Mouse (Mus musculus): Measurements from ENCODE around the gene Btn1a1. TPM values are rescaled to one million over a fixed set of nuclear protein-coding genes. Genes with fewer than 3 reads are reported as not detected.

Btn1a1 gene
- total RNA-seq, 2 experiments from 2014 or later: not detected

Other genes starting within 250 kb of the Btn1a1 start
- gene Vmn1r222, start 230.0 kb downstream of the Btn1a1 start, total RNA-seq (2021): not detected
- gene Vmn1r223, start 218.8 kb downstream of the Btn1a1 start, total RNA-seq (2021): not detected
- gene Zfp322a, start 96.7 kb downstream of the Btn1a1 start, total RNA-seq (2021): 10 to 100 TPM; 39.5 TPM
- gene Abt1, start 42.0 kb downstream of the Btn1a1 start, total RNA-seq (2021): 1 to 10 TPM; 6.9 to 7.1 TPM
- 1 to 10 TPM in 1 of 2 experiments, under 1 TPM in 1; 0.82 to 1.3 TPM for gene Btn2a2, start 23.0 kb upstream of the Btn1a1 start, total RNA-seq (2021)
- 100 to 1,000 TPM; 264 to 291 TPM for gene Hist1h4h, start 65.1 kb upstream of the Btn1a1 start, total RNA-seq (2021)
- 10 to 100 TPM in 1 of 2 experiments, 1 to 10 TPM in 1; 4.3 to 21.5 TPM for gene Hist1h2af, start 68.0 kb upstream of the Btn1a1 start, total RNA-seq (2021)
- 1 to 10 TPM; 5.8 to 6.2 TPM for gene Hist1h3g, start 69.5 kb upstream of the Btn1a1 start, total RNA-seq (2021)
- gene Hist1h2bh, start 77.5 kb upstream of the Btn1a1 start, total RNA-seq (2021): under 1 TPM; 0.91 to 0.92 TPM
- 10 to 100 TPM; 18.7 to 21.0 TPM for gene Hist1h3f, start 78.2 kb upstream of the Btn1a1 start, total RNA-seq (2021)
- 100 to 1,000 TPM; 150 to 165 TPM for gene Hist1h4f, start 85.7 kb upstream of the Btn1a1 start, total RNA-seq (2021)
- gene Hist1h1d, start 87.4 kb upstream of the Btn1a1 start, total RNA-seq (2021): 1 to 10 TPM; 3.1 to 4.2 TPM
- gene Hist1h3e, start 96.5 kb upstream of the Btn1a1 start, total RNA-seq (2021): 10 to 100 TPM; 49.1 to 57.1 TPM
- gene Hist1h2ae, start 105.3 kb upstream of the Btn1a1 start, total RNA-seq (2021): 10 to 100 TPM in 1 of 2 experiments, 1 to 10 TPM in 1; 8.2 to 10.1 TPM
- 10 to 100 TPM; 79.2 to 92.9 TPM for gene Hist1h2bg, start 105.5 kb upstream of the Btn1a1 start, total RNA-seq (2021)
- 10 to 100 TPM; 24.6 to 36.3 TPM for gene Hist1h2bf, start 108.3 kb upstream of the Btn1a1 start, total RNA-seq (2021)
- 1 to 10 TPM; 3.0 to 5.1 TPM for gene Hist1h2ad, start 108.5 kb upstream of the Btn1a1 start, total RNA-seq (2021)
- 1 to 10 TPM; 9.4 to 9.9 TPM for gene Hist1h3d, start 109.9 kb upstream of the Btn1a1 start, total RNA-seq (2021)
- 100 to 1,000 TPM; 132 to 148 TPM for gene Hist1h4d, start 115.7 kb upstream of the Btn1a1 start, total RNA-seq (2021)
- 1 to 10 TPM; 4.8 to 5.6 TPM for gene Hist1h2be, start 155.2 kb upstream of the Btn1a1 start, total RNA-seq (2021)
- 10 to 100 TPM; 53.4 to 69.1 TPM for gene Hist1h1e, start 156.7 kb upstream of the Btn1a1 start, total RNA-seq (2021)
- 1 to 10 TPM; 1.9 to 2.0 TPM for gene Hist1h2ac, start 218.0 kb upstream of the Btn1a1 start, total RNA-seq (2021)
- gene Hist1h2bc, start 218.3 kb upstream of the Btn1a1 start, total RNA-seq (2021): 10 to 100 TPM; 25.0 to 27.3 TPM
- gene Hist1h1t, start 229.9 kb upstream of the Btn1a1 start, total RNA-seq (2021): under 1 TPM in 1 of 2 experiments, not detected in 1; 0.40 TPM
- 100 to 1,000 TPM; 100 to 103 TPM for gene Hist1h4c, start 232.6 kb upstream of the Btn1a1 start, total RNA-seq (2021)
- 1 to 10 TPM; 2.9 to 3.1 TPM for gene Hfe, start 245.0 kb upstream of the Btn1a1 start, total RNA-seq (2021)

All from left cerebral cortex, postnatal 14 days (tissue).